Mouse (Mus musculus) regulatory T cell (primary cell): Measurements from ENCODE around the gene Pmpcb.
"Not testable (repeated sequence)": the region's sequence is repeated elsewhere in the genome, so short reads cannot be mapped to it uniquely, and the experiment has no call there.

Source experiments
- in situ Hi-C: fragments of 300-600 bp; cut with MboI, MseI; formaldehyde crosslinking; loops from one replicate; pipeline ENCODE4 v1.15.1; 2025; ENCODE audit warnings: high pct_unique_total_duplicates

The Pmpcb gene

GRCm38 (mm10) chr5:21736956-21737585, at the start of gene Pmpcb:
Gene Pmpcb, plus strand, starts transcription at chr5:21737141.
- in situ Hi-C loops = no loop called here

GRCm38 (mm10) chr5:21692230-21692629, 44.7 kb upstream of the Pmpcb start:
- in situ Hi-C loops = no loop called here

- in situ Hi-C loops = no loop called here
Measured at GRCm38 (mm10) chr5:21693372-21693870, 43.5 kb upstream of the Pmpcb start.

- in situ Hi-C loops = no loop called here
Measured at GRCm38 (mm10) chr5:21694854-21695490, 42.0 kb upstream of the Pmpcb start.

- in situ Hi-C loops = not testable (repeated sequence)
Measured at GRCm38 (mm10) chr5:21699555-21699954, 37.4 kb upstream of the Pmpcb start.

DNA sequence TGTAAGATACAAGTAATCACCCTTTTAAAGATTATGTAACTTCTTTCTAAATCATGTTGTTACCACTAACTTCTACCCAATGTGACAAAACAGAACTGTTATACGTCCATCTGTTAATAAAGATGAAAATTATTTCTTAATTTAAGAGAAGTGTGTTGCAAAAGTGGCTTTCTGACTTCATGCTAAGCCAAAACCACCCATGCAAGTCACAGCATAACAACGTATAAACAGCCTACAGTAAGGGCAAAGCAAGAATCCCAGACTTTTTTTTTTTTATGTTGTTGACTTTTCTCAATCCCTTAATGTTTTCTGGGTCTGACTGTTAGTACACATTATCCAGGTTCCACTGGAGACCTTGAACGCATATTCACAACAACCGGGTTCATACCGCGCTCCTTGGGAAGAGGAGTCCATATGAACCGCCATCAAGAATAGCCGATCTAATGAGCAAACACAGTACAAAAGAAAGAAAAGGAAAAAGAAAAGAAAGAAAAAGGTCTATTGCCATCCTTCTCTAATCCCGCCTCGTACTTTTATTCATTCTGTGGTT, 36.6 kb upstream of the Pmpcb start:
- in situ Hi-C loops = no loop called here

DNA sequence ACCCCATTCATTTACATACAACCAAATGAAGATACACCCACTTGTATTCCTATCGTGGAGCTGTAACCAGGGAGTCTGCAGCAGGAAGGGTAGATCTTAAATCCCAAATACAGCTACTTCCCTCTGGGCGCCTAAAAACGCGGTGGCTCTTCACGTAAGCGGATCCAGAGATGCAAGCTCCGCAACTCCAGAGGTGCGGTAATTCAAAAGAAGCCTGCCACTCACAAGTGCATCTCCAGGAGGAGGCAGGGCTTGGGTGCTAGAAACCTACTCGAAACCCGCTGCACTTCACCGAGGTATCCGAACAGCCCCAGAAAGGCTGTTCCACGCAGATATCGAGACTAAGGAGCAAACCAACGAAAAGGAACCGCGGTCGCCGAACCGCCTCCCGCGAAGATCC, 36.0 kb upstream of the Pmpcb start:
- in situ Hi-C loops = no loop called here

DNA sequence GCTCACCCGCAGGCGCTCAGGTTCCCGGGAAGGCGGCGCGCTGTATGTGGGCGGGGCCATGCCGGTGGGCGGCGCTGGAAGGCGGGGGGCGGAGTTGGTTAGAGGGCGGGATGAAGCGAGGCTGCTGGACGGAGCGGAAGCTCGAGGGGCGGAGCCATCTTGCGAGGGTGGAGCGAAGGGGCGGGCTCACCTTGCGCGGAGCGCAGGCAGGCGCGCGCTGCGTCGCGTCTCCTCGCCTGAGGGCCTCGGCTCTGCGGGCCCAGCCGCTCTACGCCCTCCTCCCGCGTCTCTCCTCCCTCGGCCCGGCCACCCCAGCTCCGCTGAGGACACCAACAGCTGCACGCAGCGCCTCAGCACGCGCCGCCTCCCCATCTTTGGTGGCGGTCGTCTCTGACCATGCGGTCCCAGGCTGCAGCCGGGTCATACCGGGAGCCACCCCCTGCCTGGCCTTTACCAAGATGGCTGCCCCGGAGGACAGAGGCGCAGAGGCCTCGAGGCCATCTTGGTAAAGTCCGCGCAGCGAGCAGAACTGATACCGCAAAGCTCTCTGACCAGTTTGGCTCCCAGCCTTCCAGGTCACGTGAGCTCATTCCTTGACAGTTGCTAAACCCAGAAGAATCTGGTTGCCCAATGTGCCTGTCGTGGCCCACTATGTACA, 35.5 kb upstream of the Pmpcb start, which contains the start of gene Napepld:
TSS of gene Napepld (minus strand) at position 46 of the 658 bp plus-strand sequence.
- in situ Hi-C loops = no loop called here

DNA sequence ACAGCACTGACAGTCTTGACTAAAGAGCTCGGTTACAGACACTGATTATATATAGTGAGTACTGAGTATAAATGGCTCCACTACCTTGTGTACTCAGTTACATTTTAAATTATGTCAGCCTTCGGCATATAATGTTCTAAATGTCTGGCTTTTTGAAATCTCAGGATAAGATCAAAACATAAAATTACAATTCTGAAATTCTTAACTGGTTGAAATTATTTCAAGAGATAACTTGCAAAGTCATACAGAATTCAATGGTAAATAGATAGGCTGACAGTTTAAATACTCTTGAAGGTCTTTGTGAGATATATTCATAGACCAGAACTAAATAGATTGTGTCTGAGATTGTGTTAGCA, 35.0 kb upstream of the Pmpcb start:
- in situ Hi-C loops = no loop called here

DNA sequence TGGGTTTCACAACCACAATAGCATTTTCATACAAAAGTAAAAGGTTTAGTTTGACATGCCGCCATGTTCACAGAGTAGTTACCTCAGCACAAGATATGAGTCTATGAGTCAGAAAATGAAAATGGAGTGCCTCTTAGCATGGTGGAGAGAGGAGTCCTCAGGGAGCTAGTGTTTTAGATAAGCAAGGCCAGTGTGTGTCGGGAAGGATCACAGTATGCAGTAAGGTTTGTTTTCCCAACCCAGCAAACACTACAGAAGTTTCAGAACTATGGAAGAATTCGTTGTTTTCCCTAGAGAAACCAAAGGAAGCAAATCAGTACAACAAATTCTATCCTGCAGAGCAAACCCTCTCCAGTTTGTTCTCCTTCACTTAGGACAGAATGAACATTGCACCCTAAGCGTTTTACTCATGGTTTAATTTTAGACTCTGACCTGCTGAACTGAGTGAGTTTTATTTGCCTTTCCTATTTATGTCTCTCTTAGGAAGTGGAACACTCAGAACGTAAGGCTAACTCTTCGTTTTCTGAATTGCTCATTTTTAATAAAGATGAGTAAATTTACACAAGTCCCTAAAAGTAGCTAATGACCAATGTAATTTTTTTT, 34.0 kb upstream of the Pmpcb start:
- in situ Hi-C loops = no loop called here

GRCm38 (mm10) chr5:21703708-21704107, 33.2 kb upstream of the Pmpcb start:
- in situ Hi-C loops = no loop called here

GRCm38 (mm10) chr5:21706546-21706945, 30.4 kb upstream of the Pmpcb start:
- in situ Hi-C loops = loop anchor here (5.0 kb wide), 1 partner anchor 64 kb away; no protein-coding TSS in a partner anchor

GRCm38 (mm10) chr5:21708011-21708410, 28.9 kb upstream of the Pmpcb start:
- in situ Hi-C loops = loop anchor here (5.0 kb wide), 1 partner anchor 66 kb away; no protein-coding TSS in a partner anchor

DNA sequence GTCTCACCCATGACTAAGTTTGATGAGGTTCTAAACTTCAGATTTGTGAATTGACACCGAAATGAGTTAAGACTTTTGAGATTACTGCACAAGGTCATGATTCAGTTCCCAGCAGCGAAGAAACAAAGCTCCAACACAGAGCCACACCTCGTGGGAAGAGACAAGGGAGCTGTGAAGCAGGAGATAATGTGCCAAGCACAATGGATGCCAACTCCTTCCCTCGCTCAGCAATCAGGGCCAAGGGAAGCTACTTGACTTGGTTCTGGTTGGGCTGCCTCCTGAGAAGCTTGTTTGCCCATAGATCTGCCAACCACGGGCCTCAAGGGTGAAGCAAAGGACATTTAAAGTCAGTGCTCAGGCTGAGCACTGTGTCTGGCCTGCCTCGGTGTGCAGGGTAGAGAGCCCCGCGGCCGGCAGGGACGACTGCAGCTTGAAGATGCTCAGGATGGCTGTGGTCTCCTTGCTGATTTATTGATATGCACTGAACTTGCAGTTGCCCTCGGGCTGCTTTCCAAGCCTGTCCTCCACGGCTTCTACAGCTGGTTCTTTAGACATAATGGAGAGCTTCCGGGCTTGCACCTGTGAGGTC, 24.7 kb upstream of the Pmpcb start:
- in situ Hi-C loops = no loop called here

DNA sequence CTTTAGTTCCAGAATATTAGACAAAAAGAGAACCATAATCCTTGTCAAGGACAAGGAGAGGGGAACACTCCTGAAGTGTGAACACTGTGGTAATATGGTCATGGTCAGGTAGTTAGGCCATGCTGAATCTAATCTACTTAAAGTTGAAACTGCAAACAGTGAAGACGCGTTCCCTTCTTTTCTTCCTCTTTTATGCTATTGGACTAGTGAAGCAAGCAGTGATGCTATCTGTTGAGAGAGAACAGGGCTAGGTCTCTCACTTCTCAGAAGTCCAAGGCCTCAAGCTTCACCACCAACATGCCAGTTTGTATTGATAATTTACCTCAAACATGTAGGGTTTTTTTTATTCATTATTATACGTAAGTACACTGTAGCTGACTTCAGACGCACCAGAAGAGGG, 22.5 kb upstream of the Pmpcb start:
- in situ Hi-C loops = no loop called here

- in situ Hi-C loops = no loop called here
Measured at GRCm38 (mm10) chr5:21717165-21717715, 19.7 kb upstream of the Pmpcb start.

DNA sequence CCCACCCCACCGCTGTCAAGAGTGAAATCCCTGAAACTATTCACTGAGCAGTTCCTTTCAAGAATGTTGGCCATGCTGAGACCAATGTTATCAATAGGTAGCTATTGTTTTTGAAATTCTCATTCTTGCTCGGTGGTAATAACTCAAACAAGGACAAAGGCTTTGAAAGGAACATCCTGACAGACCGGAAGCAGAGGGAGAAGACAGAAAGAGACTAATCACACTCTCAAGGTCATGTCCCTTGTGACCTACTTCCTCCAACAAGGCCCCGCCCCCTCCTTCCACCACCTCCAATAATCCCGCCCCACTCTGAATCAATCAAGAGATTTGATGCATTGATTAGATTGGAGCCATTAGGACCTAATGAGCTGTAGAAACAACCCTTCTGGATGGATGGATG, 18.4 kb upstream of the Pmpcb start:
- in situ Hi-C loops = no loop called here

DNA sequence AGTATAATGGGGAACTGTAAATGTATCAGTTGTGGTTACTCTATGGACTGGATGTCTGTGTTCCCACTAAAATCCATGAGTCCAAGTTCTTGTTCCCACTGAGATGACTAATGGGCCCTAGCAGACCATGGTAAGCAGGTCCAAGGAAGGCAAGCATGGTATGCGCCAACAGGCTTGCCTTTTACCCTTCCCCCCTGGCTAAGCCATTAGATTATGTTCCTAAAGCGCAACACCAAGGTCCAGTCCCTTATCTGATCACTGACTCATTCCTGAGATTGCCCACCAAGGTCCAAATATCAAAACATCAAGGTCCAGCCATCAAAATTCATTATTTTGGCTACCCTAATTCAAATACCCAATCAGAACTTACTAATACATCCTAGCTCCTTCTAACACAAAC, 17.7 kb upstream of the Pmpcb start:
- in situ Hi-C loops = no loop called here

- in situ Hi-C loops = no loop called here
Measured at GRCm38 (mm10) chr5:21724427-21724826, 12.5 kb upstream of the Pmpcb start.

DNA sequence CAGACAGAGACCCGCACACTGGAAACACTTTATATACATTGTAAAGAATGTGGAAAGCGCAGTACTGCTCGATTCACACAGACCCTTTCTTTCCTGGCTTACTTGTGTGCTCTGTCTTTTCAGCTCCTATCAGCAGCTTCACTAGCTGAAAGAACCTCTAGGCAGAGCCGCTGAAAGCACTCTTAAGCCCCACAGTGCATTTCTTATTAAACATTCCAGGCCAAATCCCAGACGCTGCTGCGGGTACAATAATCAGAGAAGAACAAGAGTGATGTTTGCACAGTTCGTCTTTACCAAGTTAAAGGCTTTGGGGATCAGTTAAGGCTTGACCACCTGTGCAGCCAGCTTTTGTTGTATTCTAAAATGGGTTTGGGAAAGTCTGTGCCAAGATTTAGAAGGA, 12.1 kb upstream of the Pmpcb start:
- in situ Hi-C loops = no loop called here

- in situ Hi-C loops = no loop called here
Measured at GRCm38 (mm10) chr5:21729107-21729506, 7.8 kb upstream of the Pmpcb start.
